Mouse (Mus musculus) kidney, postnatal 10 days (tissue): ENCODE measurements around the gene Ift22.
"Not testable (repeated sequence)": the region's sequence is repeated elsewhere in the genome, so short reads cannot be mapped to it uniquely, and the experiment has no call there.

Experiments used
- DNase-seq: peaks from one replicate; pipeline ENCODE4 v3.0.0; 2021; ENCODE audit warnings: mixed read lengths

Gene Ift22

GRCm38 (mm10) chr5:136907587-136907986, 363 bp upstream of the Ift22 start:
- no peak for DNase-seq

DNA sequence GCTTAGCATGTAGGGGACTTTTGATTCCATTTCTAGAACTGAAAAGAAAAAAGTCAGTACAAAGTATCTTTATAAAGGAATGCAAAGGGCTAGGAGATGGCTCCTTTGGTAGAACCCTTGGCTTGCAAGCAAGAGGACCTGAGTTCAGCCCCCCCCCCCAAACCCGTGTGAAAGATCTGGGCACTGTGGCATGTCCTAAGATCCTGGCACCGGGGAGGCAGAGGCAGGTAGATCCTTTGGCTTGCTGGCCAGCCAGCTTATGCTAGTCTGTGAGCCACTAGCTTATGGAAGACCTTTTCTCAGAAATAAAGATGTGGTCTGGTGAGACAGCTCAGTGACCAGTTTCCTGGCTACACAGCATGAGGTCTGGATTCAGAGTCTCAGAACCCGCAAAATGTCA, 6.2 kb downstream of the Ift22 start:
- no peak for DNase-seq

DNA sequence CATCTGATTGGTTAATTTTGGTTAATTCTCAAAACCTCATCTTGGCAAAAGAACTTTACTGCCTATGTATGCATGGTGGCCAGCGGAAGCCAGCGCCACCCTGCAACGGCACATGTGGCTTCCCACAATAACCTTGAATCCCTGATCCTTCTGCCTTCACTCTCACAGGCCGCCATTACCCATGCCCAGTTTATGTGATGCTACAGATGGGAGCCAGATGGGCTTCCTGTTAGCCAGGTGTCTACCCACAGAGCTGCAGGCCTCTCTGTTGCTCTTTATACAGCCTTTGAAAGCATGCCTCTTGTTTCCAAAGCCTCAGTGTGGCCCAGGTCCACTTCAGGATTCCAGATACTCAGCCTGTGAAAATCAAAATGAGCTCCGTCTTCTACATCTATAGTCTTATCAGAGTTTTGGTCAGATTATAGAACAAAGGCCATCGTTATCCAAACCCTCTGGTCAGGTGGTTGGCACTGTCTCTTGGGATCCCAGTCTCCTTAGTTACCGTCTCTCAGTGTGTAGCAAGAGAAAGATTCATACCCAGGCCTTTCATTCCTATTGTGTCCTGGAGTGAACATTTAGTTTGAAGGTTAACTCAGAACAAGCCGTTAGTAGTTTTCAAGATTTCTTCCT, 9.8 kb downstream of the Ift22 start:
- DNase-seq = no peak

DNA sequence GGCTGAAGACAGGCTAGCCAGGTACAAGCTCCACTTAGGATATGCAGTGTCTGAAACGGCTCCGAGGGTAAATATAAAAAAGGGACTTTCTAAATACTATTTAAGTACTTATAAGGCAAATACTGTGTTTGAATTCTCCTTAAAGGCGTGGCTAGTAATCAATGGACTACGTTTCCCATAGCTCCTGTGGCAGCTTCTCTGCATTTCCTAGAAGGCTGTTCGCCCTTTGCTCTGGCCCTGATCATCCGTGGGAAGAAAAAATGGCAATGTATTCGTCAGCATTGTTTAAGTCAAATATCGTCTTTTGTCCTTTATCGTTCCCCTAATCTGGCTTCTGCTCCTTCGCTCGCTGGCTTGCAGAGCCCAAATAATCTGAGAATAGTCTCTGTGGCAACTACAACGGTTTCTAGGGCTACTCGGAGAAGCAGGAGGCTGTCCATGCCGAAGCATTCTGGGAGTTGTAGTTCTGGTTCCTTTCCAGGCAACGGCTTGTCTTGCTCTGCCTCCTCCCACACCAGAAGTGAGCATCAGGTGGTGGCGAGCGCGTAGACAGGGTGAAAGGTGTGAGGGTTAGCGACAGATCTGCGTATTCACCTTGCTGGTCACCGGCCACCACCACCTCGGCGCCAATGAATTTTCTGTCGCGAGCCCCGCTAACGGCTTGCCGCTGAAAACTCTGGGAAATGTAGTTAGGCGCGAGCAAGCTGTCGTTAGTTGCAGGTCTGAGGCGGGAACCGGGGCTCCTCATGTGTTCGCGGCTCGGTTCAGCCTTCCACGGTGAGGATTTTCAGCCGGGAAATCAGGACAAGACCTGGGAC, 10.9 kb downstream of the Ift22 start:
- peak; percentile 78 for DNase-seq

GRCm38 (mm10) chr5:136919546-136920301, 11.8 kb downstream of the Ift22 start:
- DNase-seq = no peak

- DNase-seq = no peak
Measured at GRCm38 (mm10) chr5:136922830-136923229, 14.9 kb downstream of the Ift22 start.

GRCm38 (mm10) chr5:136923751-136924478, 16.0 kb downstream of the Ift22 start:
- DNase-seq = no peak

GRCm38 (mm10) chr5:136929073-136929472, 21.1 kb downstream of the Ift22 start:
- peak; percentile 92 for DNase-seq

DNA sequence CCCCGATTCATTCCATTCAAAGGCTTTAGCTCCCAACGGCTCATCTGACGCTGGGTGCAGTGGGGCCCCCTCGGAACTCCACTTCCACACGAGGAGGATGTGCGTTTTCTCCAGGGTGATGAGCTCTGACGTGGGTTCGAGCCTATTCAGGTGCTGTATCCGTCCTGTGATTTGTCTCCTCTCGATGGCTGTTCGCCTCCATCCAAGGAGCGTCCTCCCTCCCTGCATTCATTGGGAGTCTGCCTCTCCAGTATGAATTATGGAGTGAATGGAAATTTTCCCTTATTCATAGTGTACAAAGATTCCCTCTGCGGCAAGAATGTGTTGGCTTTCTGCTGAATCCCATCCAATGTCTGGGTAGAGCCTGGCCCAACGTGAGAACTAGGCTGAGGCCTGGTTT, 23.9 kb downstream of the Ift22 start:
- no peak for DNase-seq

- no peak for DNase-seq
Measured at GRCm38 (mm10) chr5:136932956-136933355, 25.0 kb downstream of the Ift22 start.

DNA sequence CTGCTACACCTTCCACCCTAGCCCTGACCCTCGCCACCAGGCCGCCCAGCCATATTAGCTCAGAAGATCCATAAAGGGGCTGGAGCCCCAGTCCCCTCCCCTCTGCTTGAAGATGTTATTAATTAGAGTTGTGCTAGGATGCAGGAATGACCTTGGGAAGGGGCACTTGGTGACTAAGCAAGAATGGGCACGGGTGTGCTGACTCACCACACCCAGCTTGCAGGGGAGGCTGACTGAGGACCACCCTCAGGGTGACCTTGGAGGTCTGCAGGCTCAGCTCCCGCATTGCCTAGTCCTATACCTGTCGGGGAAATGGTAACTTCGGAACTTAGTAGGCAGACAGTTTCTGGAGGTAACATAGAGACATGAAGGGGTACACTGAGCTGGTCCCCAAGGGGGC, 26.0 kb downstream of the Ift22 start:
- DNase-seq = no peak

DNA sequence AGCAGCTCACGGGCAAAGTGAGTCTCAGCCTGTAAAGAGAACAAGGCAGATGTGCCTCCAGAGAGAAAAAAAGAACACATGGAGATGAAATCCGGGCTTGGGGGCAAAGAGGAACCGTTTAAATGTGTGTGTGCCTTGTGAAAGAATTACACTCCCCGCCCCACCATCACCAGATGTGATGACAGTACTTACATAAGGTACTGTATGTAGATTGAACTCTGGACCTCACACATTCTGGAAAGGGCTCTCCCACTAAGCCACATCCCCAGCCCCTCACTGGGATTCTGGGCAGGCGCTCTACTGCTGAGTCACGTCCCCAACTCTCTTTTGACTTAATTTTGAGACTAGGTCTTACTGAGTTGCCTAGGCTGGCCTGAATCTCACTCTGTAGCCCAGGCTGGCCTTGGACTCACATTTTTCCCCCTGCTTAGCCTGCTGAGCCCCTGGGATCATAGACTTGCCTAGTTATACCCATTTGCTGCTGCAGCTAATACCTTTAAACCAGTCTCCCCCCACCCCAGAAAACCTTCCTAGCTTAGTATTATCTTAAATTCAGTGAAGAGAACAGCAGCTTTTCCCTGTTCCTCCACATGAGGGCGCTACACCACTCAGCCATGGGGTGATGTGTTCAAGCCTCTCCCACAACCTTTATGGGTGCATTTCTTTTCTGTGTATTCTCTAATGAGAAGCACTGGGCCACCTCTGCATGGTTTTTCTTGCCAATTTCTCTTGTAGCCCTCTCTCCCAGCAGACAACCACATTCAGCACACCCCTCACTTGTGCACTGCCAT, 28.1 kb downstream of the Ift22 start:
- peak; percentile 41 for DNase-seq

- DNase-seq = no peak
Measured at GRCm38 (mm10) chr5:136936750-136937149, 28.8 kb downstream of the Ift22 start.

DNA sequence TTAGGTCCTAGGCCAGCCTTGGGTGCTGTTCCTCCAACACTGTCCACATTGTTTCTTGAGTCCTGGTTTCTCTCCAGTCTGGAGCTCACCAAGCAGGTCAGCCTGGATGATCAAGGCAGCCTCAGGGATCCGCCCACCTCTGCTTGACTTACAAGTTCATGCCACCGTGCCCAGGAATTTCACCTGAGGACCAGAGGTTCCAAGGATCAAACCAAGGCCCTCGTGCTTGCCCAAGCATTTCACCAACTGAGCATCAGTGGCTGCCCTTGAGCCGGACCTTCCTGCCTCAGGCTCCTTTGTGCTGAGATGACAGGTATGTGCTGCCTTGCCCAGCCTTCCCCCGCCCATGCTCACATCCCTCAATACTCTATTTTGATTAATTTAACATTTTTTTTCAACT, 29.7 kb downstream of the Ift22 start:
- DNase-seq = peak; percentile 30

GRCm38 (mm10) chr5:136939284-136939683, 31.3 kb downstream of the Ift22 start:
- DNase-seq = no peak

DNA sequence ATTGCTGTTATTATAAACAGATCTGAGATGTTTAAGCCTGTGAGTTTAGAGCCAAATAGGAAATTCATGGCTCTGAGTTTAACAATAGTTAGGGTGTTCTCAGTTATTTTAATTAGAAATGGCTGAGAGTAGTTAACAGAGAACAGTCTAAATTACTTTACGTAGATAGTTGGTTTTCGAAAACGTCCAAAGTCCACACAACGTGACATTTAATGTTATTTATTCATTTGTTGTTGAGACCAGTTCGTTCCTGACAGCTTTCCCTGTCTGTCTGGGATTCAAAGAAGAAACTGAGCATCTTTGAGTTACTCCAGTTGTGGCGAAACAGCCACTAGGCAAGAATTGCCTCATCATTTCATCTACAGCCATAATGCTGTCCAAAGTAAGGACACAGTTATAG, 32.1 kb downstream of the Ift22 start:
- not testable (repeated sequence) for DNase-seq

DNA sequence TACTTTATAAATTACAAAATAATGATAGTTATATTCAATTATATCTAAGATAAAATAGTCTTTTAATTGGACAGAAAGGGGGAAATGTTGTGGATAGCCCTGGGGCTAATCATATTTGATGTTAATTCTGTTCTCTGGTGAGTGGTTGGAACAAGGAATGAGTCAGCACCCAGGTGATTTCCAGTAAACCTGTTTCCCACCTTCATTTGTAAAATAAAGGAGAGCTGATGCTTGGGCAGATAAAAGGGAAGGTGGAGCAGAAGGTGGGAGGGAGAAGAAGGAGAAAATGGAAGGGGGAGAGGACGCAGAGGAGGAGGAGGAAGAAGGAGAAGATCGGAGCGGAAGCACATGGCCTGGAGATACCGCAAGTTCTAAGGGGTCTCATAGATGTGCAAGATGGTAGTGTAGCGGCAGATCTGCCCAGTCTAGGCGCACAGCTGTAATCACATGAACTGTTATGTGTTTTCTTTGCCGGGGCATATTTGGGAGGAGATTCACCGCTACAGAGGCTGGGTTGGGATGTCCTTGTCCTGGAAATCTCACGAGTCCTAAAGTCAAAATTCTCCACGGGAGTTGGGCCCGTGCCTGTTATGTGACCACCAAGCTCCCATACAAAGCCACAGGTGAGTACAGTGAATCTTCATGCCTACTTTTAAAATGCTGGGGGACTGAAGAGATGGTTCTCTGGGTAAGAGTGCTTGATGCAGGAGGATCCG, 33.1 kb downstream of the Ift22 start:
- DNase-seq = no peak

DNA sequence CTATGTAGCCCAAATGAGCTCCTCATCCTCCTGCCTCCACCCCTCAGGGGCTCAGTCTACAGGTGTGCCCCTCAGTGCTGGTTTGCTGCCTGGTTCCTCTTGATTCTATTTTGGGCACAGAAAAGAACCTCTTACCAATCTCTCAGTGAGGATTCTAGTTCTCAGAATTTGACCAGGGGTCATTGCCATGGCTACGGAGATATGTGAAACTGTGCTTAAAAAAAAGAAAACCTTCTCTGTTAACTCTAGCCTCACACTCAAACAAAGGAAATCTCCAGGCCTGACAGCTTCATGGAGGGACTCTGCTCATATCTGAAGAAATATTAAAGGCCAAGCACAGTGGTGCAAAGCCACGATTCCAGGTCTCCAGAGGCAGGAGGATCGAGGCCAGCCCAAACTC, 34.8 kb downstream of the Ift22 start:
- no peak for DNase-seq

DNA sequence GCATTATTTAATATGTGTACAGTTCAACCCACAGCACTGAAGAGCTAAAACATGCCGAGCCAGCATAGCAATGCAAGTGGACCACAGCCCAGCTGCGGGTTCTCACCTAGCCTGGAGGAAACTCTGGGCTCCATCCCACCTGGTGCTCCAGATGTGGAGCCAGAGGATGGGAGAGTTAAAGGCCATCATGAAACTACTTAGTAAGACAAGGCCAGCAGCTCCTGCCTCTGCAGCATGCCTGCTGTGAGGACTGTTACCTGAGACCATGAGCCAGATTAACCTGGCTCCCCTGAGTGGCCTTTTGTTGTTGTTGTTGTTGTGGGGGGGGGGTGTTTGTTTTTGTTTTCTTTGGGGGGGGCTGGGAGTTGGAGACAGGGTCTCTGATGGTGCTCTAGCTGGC, 35.4 kb downstream of the Ift22 start:
- DNase-seq = no peak

- DNase-seq = no peak
Measured at GRCm38 (mm10) chr5:136945084-136945483, 37.1 kb downstream of the Ift22 start.

- no peak for DNase-seq
Measured at GRCm38 (mm10) chr5:136947874-136948273, 39.9 kb downstream of the Ift22 start.
